Mouse (Mus musculus) MEL (cell line): ENCODE measurements around the gene Fgb. TPM values are rescaled to one million over a fixed set of nuclear protein-coding genes. Genes with fewer than 3 reads are reported as not detected.

Experiments used
- DNase-seq: peaks from one replicate; pipeline ENCODE4 v3.0.0; 2011; ENCODE audit warnings: low read depth, low spot score
- H3K27ac ChIP-seq: 2 replicates; pipeline ENCODE4 v1.5.1; 2012; ENCODE audit warnings: low read depth, mild to moderate bottlenecking, control low read depth, low read length, moderate library complexity; ENCODE audit not compliant: control insufficient read depth
- H3K27me3 ChIP-seq, 2 experiments: fragments of 150-350 bp in 1 of 2; sonication (generic) in 1 of 2; 2 replicates each; pipeline ENCODE4 v1.6.1; 2012; ENCODE audit warnings: low read length in 2 of 2, mild to moderate bottlenecking in 2 of 2, improper control_type of control experiment in 1 of 2, moderate library complexity in 1 of 2; ENCODE audit not compliant: insufficient read depth in 2 of 2, control insufficient read depth in 1 of 2
- H3K36me3 ChIP-seq, 2 experiments: 2 replicates each; pipeline ENCODE4 v1.6.1; 2012 to 2014; ENCODE audit warnings: low read length in 2 of 2, improper control_type of control experiment in 1 of 2, inconsistent platforms in 1 of 2, mild to moderate bottlenecking in 1 of 2; ENCODE audit not compliant: insufficient read depth in 2 of 2, control insufficient read depth in 1 of 2
- H3K4me1 ChIP-seq, 2 experiments: fragments of 150-350 bp in 1 of 2; sonication (generic) in 1 of 2; 2 replicates each; pipeline ENCODE4 v1.6.1; 2012; ENCODE audit warnings: low read length in 2 of 2, improper control_type of control experiment in 1 of 2, mild to moderate bottlenecking in 1 of 2; ENCODE audit not compliant: insufficient read depth in 2 of 2, control insufficient read depth in 1 of 2
- H3K4me3 ChIP-seq, 2 experiments: fragments of 150-350 bp in 1 of 2; sonication (generic) in 1 of 2; 2 replicates each; pipeline ENCODE4 v1.5.1; 2012; ENCODE audit warnings: low read depth in 2 of 2, low read length in 2 of 2, mild to moderate bottlenecking in 2 of 2, moderate library complexity in 2 of 2, control low read depth in 1 of 2, improper control_type of control experiment in 1 of 2; ENCODE audit not compliant: control insufficient read depth in 1 of 2, insufficient read depth in 1 of 2
- H3K79me2 ChIP-seq: 2 replicates; pipeline ENCODE4 v1.6.1; 2012; ENCODE audit warnings: mild to moderate bottlenecking, low read length, moderate library complexity; ENCODE audit not compliant: control insufficient read depth, poor library complexity, insufficient read depth
- H3K9ac ChIP-seq: 2 replicates; pipeline ENCODE4 v1.6.1; 2012; ENCODE audit warnings: low read depth, mild to moderate bottlenecking, control low read depth, low read length, moderate library complexity; ENCODE audit not compliant: control insufficient read depth, poor library complexity, severe bottlenecking
- H3K9me3 ChIP-seq: fragments of 150-350 bp; sonication (generic); replicated peaks from 2 replicates; pipeline ENCODE4 v1.6.1; 2012; ENCODE audit warnings: mild to moderate bottlenecking, low read length, improper control_type of control experiment, moderate library complexity; ENCODE audit not compliant: insufficient read depth
- CHD1 ChIP-seq: IDR thresholded peaks from 2 replicates; pipeline ENCODE4 v1.6.1; 2012; ENCODE audit warnings: low read depth, mild to moderate bottlenecking, inconsistent platforms, low read length, improper control_type of control experiment
- CTCF ChIP-seq, 3 experiments: IDR thresholded peaks in 2 of 3; conservative IDR thresholded peaks in 1 of 3; 2 replicates each; pipeline ENCODE4 v1.5.1; 2011 to 2012; ENCODE audit warnings: low read length in 3 of 3, low read depth in 2 of 3, mild to moderate bottlenecking in 2 of 3, improper control_type of control experiment in 1 of 3, inconsistent platforms in 1 of 3, mixed read lengths in 1 of 3, moderate library complexity in 1 of 3; ENCODE audit not compliant: control insufficient read depth in 1 of 3, insufficient read depth in 1 of 3, poor library complexity in 1 of 3, severe bottlenecking in 1 of 3
- E2F4 ChIP-seq: IDR thresholded peaks from 2 replicates; pipeline ENCODE4 v1.6.1; 2011; ENCODE audit warnings: low read depth, low read length, improper control_type of control experiment, borderline replicate concordance
- GABPA ChIP-seq: IDR thresholded peaks from 2 replicates; pipeline ENCODE4 v1.6.1; 2012; ENCODE audit warnings: low read depth, mild to moderate bottlenecking, inconsistent platforms, low read length, improper control_type of control experiment, moderate library complexity
- MAFK ChIP-seq: IDR thresholded peaks from 2 replicates; pipeline ENCODE4 v1.6.1; 2011; ENCODE audit warnings: low read depth, mild to moderate bottlenecking, low read length, improper control_type of control experiment, borderline replicate concordance
- MAX ChIP-seq: IDR thresholded peaks from 2 replicates; pipeline ENCODE4 v1.6.1; 2011; ENCODE audit warnings: low read length, improper control_type of control experiment
- MXI1 ChIP-seq: IDR thresholded peaks from 2 replicates; pipeline ENCODE4 v1.6.1; 2011; ENCODE audit warnings: mild to moderate bottlenecking, low read depth, low read length, improper control_type of control experiment
- MYB ChIP-seq: IDR thresholded peaks from 2 replicates; pipeline ENCODE4 v1.6.1; 2011; ENCODE audit warnings: mild to moderate bottlenecking, low read depth, low read length, improper control_type of control experiment
- NELFE ChIP-seq: IDR thresholded peaks from 2 replicates; pipeline ENCODE4 v1.6.1; 2011; ENCODE audit warnings: low read depth, low read length, improper control_type of control experiment
- POLR2AphosphoS5 ChIP-seq: IDR thresholded peaks from 2 replicates; pipeline ENCODE4 v1.6.1; 2012; ENCODE audit warnings: low read depth, borderline replicate concordance, mild to moderate bottlenecking, inconsistent platforms, low read length, moderate library complexity, mixed read lengths
- RAD21 ChIP-seq: IDR thresholded peaks from 2 replicates; pipeline ENCODE4 v1.6.1; 2011; ENCODE audit warnings: mild to moderate bottlenecking, low read depth, low read length, improper control_type of control experiment
- RCOR1 ChIP-seq: IDR thresholded peaks from 2 replicates; pipeline ENCODE4 v1.6.1; 2012; ENCODE audit warnings: low read depth, mild to moderate bottlenecking, inconsistent platforms, low read length, improper control_type of control experiment
- SMC3 ChIP-seq: IDR thresholded peaks from 2 replicates; pipeline ENCODE4 v1.6.1; 2011; ENCODE audit warnings: low read depth, low read length, improper control_type of control experiment
- TCF12 ChIP-seq: IDR thresholded peaks from 2 replicates; pipeline ENCODE4 v1.6.1; 2014; ENCODE audit warnings: low read depth, mild to moderate bottlenecking, inconsistent platforms, low read length, improper control_type of control experiment, moderate library complexity
- USF1 ChIP-seq: IDR thresholded peaks from 2 replicates; pipeline ENCODE4 v1.6.1; 2014; ENCODE audit warnings: low read depth, mild to moderate bottlenecking, inconsistent platforms, low read length, improper control_type of control experiment, moderate library complexity
- USF2 ChIP-seq, 2 experiments: IDR thresholded peaks; 2 replicates each; pipeline ENCODE4 v1.6.1; 2011 to 2012; ENCODE audit warnings: improper control_type of control experiment in 2 of 2, low read length in 2 of 2, borderline replicate concordance in 1 of 2, inconsistent platforms in 1 of 2, low read depth in 1 of 2, mild to moderate bottlenecking in 1 of 2; ENCODE audit not compliant: insufficient read depth in 1 of 2
- ZC3H11A ChIP-seq: IDR thresholded peaks from 2 replicates; pipeline ENCODE4 v1.6.1; 2012; ENCODE audit warnings: low read depth, mild to moderate bottlenecking, inconsistent platforms, low read length, improper control_type of control experiment
- ZKSCAN1 ChIP-seq: IDR thresholded peaks from 2 replicates; pipeline ENCODE4 v1.6.1; 2012; ENCODE audit warnings: low read depth, mild to moderate bottlenecking, inconsistent platforms, low read length, improper control_type of control experiment, moderate library complexity
- polyA plus RNA-seq, 2 experiments: library from polyadenylated mRNA; stranded (reverse) in 1 of 2; unstranded in 1 of 2; fragments of >175 nt in 1 of 2; fragments of >200 nt in 1 of 2; gene quantifications; 2 replicates each; pipeline versions ENCODE4 v1.2.1 to v1.2.4; 2012; ENCODE audit warnings: low replicate concordance in 2 of 2, low read depth in 1 of 2; ENCODE audit not compliant: insufficient read length in 2 of 2, insufficient read depth in 1 of 2, missing spikeins in 1 of 2
- total RNA-seq: library from RNA; depleted of rRNA; stranded (reverse); fragments of 300-350 nt; gene quantifications from 2 replicates; pipeline ENCODE4 v1.2.3, GENCODE M21; 2012

The Fgb gene
- total and polyA plus RNA-seq, 3 experiments: not detected

GRCm38 (mm10) chr3:83012636-83013035 is 37.0 kb downstream of the Fgb start:
- H3K9me3 ChIP-seq: no peaks in the 10 kb centered on the region
- no peak overlapping the region for H3K4me3 ChIP-seq
- H3K9ac ChIP-seq: no peak overlapping the region
- no peaks in the 10 kb centered on the region for H3K79me2 ChIP-seq
- peaks cover 0 to 2% of the 10 kb centered on the region in 2 experiments; a peak in 1 of 4 replicates for H3K27me3 ChIP-seq
- no peak overlapping the region for H3K27ac ChIP-seq
- TF ChIP-seq MYB (no peak), CTCF (IDR thresholded peaks at IDR 0.05 in 2 of 3, conservative IDR thresholded peaks at IDR 0.05 in 1 of 3; ENCODE audit: control insufficient read depth in 1 of 3, insufficient read depth in 1 of 3, low read depth in 2 of 3, low read length in 3 of 3, poor library complexity in 1 of 3, severe bottlenecking in 1 of 3) (no peak), TCF12 (no peak), MAFK (no peak), E2F4 (no peak), CHD1 (no peak), POLR2AphosphoS5 (no peak), ZKSCAN1 (no peak)
- no peaks in the 10 kb centered on the region for H3K36me3 ChIP-seq
- no peaks in the 10 kb centered on the region for H3K4me1 ChIP-seq
- DNase-seq: no peak

DNA sequence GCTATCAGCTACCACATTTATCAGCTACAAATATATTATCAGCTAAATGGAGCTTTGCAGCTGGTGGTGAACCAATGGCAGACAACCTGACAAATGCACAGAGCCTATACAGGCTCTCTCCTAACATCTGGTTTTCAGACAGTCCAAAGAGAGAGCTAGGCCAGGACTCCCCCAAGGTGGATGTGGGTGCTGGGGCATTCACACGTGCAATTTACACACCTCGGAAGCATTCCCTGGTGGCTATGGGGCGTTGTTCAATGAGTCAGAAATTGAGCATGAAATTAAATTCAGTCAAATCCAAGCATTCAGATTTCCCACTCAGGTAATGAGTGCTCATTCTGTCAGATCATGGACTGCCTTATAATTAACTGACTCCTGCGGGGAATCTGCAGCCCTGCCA is 38.1 kb downstream of the Fgb start:
- H3K27ac ChIP-seq: no peak overlapping the region
- H3K36me3 ChIP-seq: no peaks in the 10 kb centered on the region
- peaks cover 0 to 2% of the 10 kb centered on the region in 2 experiments; a peak in 1 of 4 replicates for H3K27me3 ChIP-seq
- no peaks in the 10 kb centered on the region for H3K9me3 ChIP-seq
- TF ChIP-seq SMC3: no peak
- no peak for TF ChIP-seq RAD21
- TF ChIP-seq GABPA: no peak
- TF ChIP-seq MXI1: no peak
- TF ChIP-seq MYB: no peak
- no peak for TF ChIP-seq RCOR1
- TF ChIP-seq USF2 (IDR thresholded peaks at IDR 0.05; ENCODE audit: borderline replicate concordance in 1 of 2, insufficient read depth in 1 of 2, low read depth in 1 of 2, low read length in 2 of 2): no peak
- no peak for TF ChIP-seq ZKSCAN1
- no peak for TF ChIP-seq USF1
- TF ChIP-seq ZC3H11A: no peak
- no peak for TF ChIP-seq MAFK
- no peak for TF ChIP-seq NELFE
- TF ChIP-seq POLR2AphosphoS5: no peak
- no peak for TF ChIP-seq MAX
- H3K9ac ChIP-seq: no peak overlapping the region
- H3K79me2 ChIP-seq: no peaks in the 10 kb centered on the region
- no peak overlapping the region for H3K4me3 ChIP-seq
- DNase-seq: no peak
- no peaks in the 10 kb centered on the region for H3K4me1 ChIP-seq
